Mouse (Mus musculus): ENCODE measurements around the gene Tomm34. TPM values are rescaled to one million over a fixed set of nuclear protein-coding genes. Genes with fewer than 3 reads are reported as not detected.

Tomm34 gene
- polyA plus RNA-seq, 1 experiment from 2014 or later: 43.4 TPM

DNA sequence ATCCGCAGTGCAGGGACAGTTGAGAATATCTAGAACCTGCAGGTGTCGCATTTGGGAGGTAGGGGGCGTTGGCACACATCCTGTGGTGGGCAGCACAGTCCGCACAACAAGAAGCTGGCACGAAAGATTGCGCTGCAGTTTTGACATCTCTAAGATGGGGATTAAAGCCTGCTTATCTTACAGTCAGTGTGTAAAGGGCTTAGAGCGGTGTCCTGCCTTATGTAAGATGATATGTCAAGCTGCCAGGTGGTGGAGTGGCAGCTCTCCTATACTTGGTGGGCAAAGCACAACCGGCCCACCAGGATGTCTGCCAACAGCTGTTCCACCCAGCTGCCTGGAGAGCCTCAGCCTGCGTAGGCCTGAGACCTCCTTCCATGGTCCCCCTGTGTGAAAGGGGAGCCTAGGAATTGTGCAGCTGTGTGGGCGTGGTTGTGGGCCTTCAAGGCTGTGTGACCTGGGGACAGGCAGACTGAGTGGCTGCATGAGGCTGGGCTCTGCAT, 34.4 kb downstream of the Tomm34 start:
- no peak overlapping the region for H3K4me2 ChIP-seq (replicated peaks)
- no peak for ATAC-seq (ENCODE audit: low FRiP score, low read depth)
- no peaks in the 10 kb centered on the region for H3K27me3 ChIP-seq (replicated peaks)
- H3K4me3 ChIP-seq: no peak overlapping the region
- no peaks in the 10 kb centered on the region for H3K4me1 ChIP-seq
- no peak overlapping the region for H3K9ac ChIP-seq
- no peaks in the 10 kb centered on the region for H3K9me3 ChIP-seq
- WGBS: 61% methylated on average over 10 of the region's 10 CpGs
- no peak overlapping the region for H3K27ac ChIP-seq
- no peaks in the 10 kb centered on the region for H3K36me3 ChIP-seq

DNA sequence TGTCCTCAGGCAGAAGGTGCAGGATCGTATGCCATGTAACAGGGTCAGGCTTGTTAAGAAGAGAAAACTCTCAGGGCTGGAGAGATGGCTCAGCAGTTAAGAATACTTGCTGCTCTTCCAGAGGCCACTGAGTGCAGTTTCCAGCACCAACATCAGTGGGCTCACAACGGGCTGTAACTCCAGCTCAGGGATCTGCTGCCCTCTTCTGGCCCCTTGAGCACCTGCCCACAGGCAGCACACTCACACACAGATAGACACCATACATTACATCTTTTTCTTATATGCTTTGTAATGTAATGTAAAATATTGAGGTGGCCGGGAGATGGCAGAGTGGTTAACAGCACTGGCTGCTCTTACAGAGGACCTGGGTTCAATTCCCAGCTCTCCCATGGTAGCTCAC, 38.0 kb downstream of the Tomm34 start:
- H3K9ac ChIP-seq: no peak overlapping the region
- H3K4me3 ChIP-seq: no peak overlapping the region
- no peaks in the 10 kb centered on the region for H3K4me1 ChIP-seq
- no peaks in the 10 kb centered on the region for H3K27me3 ChIP-seq (replicated peaks)
- no peak overlapping the region for H3K27ac ChIP-seq
- H3K4me2 ChIP-seq (replicated peaks): no peak overlapping the region
- H3K36me3 ChIP-seq: no peaks in the 10 kb centered on the region
- no peak for ATAC-seq (ENCODE audit: low FRiP score, low read depth)
- WGBS: 92% methylated on average over 3 of the region's 3 CpGs
- H3K9me3 ChIP-seq: no peaks in the 10 kb centered on the region

DNA sequence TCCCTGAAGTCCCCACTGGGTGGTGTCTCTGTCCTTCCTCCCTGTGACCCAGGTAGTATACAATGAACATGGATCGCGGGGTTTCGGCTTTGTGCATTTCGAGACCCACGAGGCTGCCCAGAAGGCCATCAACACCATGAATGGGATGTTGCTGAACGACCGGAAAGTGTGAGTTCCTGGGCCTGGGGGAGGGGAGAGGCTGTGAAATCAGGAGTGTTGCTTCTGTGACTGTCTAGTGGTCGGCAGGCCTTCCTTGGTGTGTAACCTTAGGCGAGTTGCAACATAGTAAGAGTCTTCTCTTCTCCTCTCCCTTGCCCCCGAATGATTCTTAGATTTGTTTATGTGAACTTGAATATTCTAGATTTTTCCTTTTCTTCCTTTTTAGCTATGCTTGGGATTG, 39.8 kb downstream of the Tomm34 start:
- H3K27ac ChIP-seq: no peak overlapping the region
- H3K4me1 ChIP-seq: no peaks in the 10 kb centered on the region
- H3K4me3 ChIP-seq: no peak overlapping the region
- 70% methylated on average over 10 of the region's 10 CpGs for WGBS
- H3K4me2 ChIP-seq (replicated peaks): no peak overlapping the region
- no peaks in the 10 kb centered on the region for H3K9me3 ChIP-seq
- no peak for ATAC-seq (ENCODE audit: low FRiP score, low read depth)
- no peaks in the 10 kb centered on the region for H3K27me3 ChIP-seq (replicated peaks)
- H3K9ac ChIP-seq: no peak overlapping the region
- H3K36me3 ChIP-seq: no peaks in the 10 kb centered on the region

DNA sequence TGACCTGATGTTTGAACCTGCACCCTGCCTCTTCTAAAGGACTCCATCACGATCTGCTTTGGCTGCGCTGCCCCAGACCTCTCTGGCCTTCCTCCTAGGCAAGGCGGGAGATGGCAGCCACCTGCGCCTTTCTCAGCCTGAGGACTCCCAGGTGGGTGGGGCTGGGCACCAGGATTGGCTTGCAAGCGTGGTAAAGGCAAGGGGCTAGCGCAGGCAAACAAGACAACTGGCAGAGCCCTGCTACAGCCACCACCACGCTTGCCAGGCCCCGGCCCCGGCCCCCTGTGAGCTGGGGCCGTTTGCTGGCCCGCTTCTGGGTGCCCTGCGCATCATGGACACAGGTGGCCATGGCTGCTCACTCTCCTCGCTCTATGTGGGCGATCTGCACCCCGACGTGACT, 45.8 kb downstream of the Tomm34 start, which contains the start of gene Pabpc1l:
TSS of gene Pabpc1l (plus strand) at position 301 of the 400 bp plus-strand sequence.
- WGBS: 85% methylated on average over 16 of the region's 16 CpGs
- H3K4me2 ChIP-seq (replicated peaks): no peak within 1 kb of the TSS
- no peaks in the 10 kb centered on the region for H3K36me3 ChIP-seq
- no peaks in the 10 kb centered on the region for H3K9me3 ChIP-seq
- no peaks in the 10 kb centered on the region for H3K27me3 ChIP-seq (replicated peaks)
- H3K27ac ChIP-seq: no peak within 1 kb of the TSS
- no peak within 1 kb of the TSS for H3K9ac ChIP-seq
- no peaks in the 10 kb centered on the region; the same call in 1 of the 2 replicates for H3K4me1 ChIP-seq
- H3K4me3 ChIP-seq: no peak within 1 kb of the TSS
- ATAC-seq (ENCODE audit: low FRiP score, low read depth): no peak

DNA sequence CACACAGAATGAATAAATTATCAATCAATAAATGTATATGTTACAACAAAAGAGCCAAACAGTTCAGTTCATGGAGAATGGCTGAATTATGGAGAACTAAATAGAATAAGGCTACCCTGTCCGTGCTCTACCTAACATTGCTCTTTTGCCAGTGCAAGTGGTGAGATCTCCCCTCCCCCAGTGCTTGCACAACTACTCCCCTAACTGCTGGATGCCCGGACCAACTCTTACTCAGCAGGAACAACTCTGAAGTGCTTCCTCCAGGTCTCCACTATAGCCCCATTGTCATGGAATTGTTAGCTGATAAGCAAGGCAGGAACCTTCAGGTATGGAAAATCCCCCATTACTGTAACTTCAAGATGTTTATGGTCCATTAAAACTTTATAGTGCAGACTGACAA, 48.9 kb downstream of the Tomm34 start:
- Histone ChIP-seq H3K4me1 (no peaks in the 10 kb centered on the region; the same call in 1 of the 2 replicates), H3K36me3 (peaks cover 29% of the 10 kb centered on the region), H3K4me2 (replicated peaks) (no peak overlapping the region), H3K27ac (no peak overlapping the region), H3K9me3 (no peaks in the 10 kb centered on the region), H3K4me3 (no peak overlapping the region), H3K27me3 (replicated peaks) (no peaks in the 10 kb centered on the region), H3K9ac (no peak overlapping the region)
- no peak for ATAC-seq (ENCODE audit: low FRiP score, low read depth)
- WGBS: 50% methylated on average over 2 of the region's 2 CpGs

DNA sequence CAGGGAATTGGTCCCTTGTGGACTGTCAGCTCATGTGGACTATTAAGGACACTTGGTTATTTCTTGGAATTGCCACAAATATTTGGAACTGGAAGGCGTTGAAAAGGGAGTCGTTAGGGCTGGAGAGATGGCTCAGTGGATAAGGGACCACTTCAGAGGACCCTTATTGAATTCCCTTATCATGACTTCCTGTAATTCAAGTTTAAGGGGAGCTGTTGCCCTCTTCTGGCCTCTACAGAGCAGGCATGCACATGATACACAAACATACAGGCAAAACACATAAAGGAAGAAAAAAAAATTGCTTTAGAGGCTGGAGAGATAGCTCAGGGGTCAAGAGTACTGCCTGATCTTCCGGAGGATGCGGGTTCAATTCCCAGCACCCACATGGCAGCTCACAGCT, 51.0 kb downstream of the Tomm34 start:
- H3K4me2 ChIP-seq (replicated peaks): no peak overlapping the region
- 96% methylated on average over 4 of the region's 4 CpGs for WGBS
- peaks cover 51% of the 10 kb centered on the region for H3K36me3 ChIP-seq

DNA sequence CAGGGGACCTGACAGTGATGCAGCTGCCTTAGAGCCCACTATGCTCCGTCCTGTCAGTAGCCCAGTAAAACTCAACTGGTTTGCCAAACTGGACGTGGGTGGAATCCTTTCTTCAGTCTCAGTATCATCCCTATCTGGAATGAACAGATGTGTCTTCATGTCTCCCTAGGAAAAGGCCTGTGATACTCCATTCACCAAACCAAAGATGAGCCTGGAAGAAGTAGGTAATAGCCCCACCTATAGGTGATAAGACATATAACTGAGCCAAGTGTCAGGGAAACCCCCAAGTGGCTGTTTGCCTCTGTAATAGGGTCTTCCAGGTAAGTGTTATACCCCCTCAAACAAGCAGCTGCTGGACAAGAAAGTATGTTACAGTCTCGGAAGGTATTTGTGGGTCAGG, 52.1 kb downstream of the Tomm34 start:
- no peak overlapping the region for H3K4me3 ChIP-seq
- H3K4me1 ChIP-seq: no peaks in the 10 kb centered on the region; the same call in 1 of the 2 replicates
- H3K9me3 ChIP-seq: no peaks in the 10 kb centered on the region
- H3K9ac ChIP-seq: no peak overlapping the region
- H3K36me3 ChIP-seq: peaks cover 61% of the 10 kb centered on the region
- ATAC-seq (ENCODE audit: low FRiP score, low read depth): no peak
- no peak overlapping the region for H3K4me2 ChIP-seq (replicated peaks)
- H3K27ac ChIP-seq: no peak overlapping the region
- WGBS: 96% methylated on average over 3 of the region's 3 CpGs
- H3K27me3 ChIP-seq (replicated peaks): no peaks in the 10 kb centered on the region

More for the DNA sequence above, 51.0 kb downstream of the Tomm34 start:
- H3K4me1 ChIP-seq: no peaks in the 10 kb centered on the region; the same call in 1 of the 2 replicates
- H3K4me3 ChIP-seq: no peak overlapping the region
- H3K27me3 ChIP-seq (replicated peaks): no peaks in the 10 kb centered on the region
- no peak overlapping the region for H3K27ac ChIP-seq
- no peak overlapping the region for H3K9ac ChIP-seq
- H3K9me3 ChIP-seq: no peaks in the 10 kb centered on the region
- no peak for ATAC-seq (ENCODE audit: low FRiP score, low read depth)

DNA sequence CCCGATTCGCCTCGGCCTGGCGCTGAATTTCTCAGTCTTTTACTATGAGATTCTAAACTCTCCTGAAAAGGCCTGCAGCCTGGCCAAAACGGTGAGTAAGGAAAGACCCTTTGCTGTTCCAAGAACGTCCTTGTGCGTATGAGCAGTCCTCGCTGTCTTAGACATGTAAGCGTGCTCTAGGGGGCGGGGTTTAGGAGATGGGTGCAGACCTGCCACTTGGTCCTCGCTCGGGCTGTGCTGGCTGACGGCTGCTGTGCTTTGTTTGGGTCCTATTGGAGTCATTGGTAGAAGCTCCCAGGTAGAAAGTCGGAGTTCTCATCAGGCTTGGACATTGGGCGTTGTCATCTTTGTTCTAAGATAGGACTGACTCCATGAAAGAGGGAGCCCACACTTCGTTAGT, 55.7 kb downstream of the Tomm34 start:
- Histone ChIP-seq H3K9ac (no peak overlapping the region), H3K9me3 (no peaks in the 10 kb centered on the region), H3K4me1 (no peaks in the 10 kb centered on the region), H3K4me2 (replicated peaks) (no peak overlapping the region), H3K27ac (no peak overlapping the region), H3K4me3 (no peak overlapping the region), H3K36me3 (peaks cover 87% of the 10 kb centered on the region), H3K27me3 (replicated peaks) (no peaks in the 10 kb centered on the region)
- 96% methylated on average over 16 of the region's 16 CpGs for WGBS
- ATAC-seq (ENCODE audit: low FRiP score, low read depth): no peak

DNA sequence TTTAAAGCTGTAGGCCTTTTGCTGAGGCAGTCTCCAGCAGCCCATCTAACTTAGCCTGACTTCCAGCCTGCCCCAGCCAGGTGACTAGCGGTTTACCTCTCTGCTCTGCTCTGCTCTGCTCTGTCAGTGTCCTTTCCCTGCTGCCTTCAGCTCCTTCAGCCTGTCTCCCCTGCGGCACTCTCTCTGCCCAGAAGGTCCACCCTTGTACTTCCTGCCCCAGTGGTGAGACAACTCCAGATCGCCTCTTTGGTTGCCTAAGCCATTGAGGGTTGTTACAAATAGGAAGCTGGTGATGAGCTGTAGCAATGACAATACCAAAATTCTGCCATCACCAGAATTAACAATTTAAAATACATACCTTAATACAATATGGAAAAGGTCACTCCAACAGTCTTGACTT, 60.0 kb downstream of the Tomm34 start:
- Histone ChIP-seq H3K9me3 (no peaks in the 10 kb centered on the region), H3K4me3 (no peak overlapping the region), H3K4me1 (no peaks in the 10 kb centered on the region), H3K27ac (no peak overlapping the region), H3K36me3 (peaks cover 46% of the 10 kb centered on the region), H3K4me2 (replicated peaks) (no peak overlapping the region), H3K9ac (no peak overlapping the region), H3K27me3 (replicated peaks) (no peaks in the 10 kb centered on the region)
- no peak for ATAC-seq (ENCODE audit: low FRiP score, low read depth)
- 96% methylated on average over 3 of the region's 3 CpGs for WGBS

DNA sequence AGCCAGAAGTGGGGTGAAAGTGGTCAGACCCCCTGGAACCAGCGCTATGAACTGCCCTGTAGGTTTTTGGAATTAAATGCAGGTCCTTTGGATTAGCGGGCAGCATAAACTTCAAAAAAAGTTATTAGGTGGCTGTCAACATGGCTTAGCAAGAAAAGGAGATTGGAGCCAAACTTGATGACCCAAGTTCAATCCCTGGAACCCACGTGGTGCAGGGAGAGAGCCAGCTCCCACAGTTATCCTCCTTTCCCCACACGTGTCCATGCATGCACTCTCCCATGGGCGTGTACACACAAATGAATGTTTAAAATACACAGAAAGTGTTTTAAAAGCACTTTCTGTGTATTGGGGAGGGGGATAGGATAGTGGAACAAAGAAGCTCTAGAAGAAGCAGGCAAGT, 60.5 kb downstream of the Tomm34 start:
- no peaks in the 10 kb centered on the region for H3K9me3 ChIP-seq
- H3K4me3 ChIP-seq: no peak overlapping the region
- no peak for ATAC-seq (ENCODE audit: low FRiP score, low read depth)
- no peak overlapping the region for H3K9ac ChIP-seq
- H3K36me3 ChIP-seq: peaks cover 42% of the 10 kb centered on the region
- no peaks in the 10 kb centered on the region for H3K27me3 ChIP-seq (replicated peaks)
- H3K4me2 ChIP-seq (replicated peaks): no peak overlapping the region
- no peak overlapping the region for H3K27ac ChIP-seq
- H3K4me1 ChIP-seq: 0 out of 2 replicates have a peak, but pooled peaks cover 2% of the 10 kb centered on the region
- WGBS: 90% methylated on average over 5 of the region's 5 CpGs

DNA sequence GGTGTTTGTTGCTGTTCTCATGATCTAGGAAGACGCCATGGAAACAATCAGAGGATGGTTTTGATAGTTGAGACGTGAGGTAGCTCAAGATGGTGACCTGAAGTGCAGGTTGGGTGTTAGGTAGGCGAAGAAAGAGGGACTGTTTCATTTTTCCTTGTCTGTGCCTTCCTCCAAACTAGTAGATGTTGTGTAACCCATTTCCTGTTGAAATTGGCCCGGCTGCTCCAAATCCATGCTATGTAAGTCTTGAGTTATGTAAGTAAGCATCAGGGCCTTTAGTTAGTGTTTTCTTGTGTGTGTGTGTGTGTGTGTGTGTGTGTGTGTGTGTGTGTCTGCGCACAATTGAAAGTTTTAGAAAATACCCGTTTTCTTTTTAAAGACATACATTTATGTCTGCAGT, 61.7 kb downstream of the Tomm34 start:
- Histone ChIP-seq H3K4me2 (replicated peaks) (no peak overlapping the region), H3K4me3 (no peak overlapping the region), H3K27me3 (replicated peaks) (no peaks in the 10 kb centered on the region), H3K9ac (no peak overlapping the region), H3K9me3 (no peaks in the 10 kb centered on the region), H3K36me3 (peaks cover 29% of the 10 kb centered on the region), H3K27ac (no peak overlapping the region), H3K4me1 (0 out of 2 replicates have a peak, but pooled peaks cover 3% of the 10 kb centered on the region)
- WGBS: 89% methylated on average over 6 of the region's 6 CpGs
- ATAC-seq (ENCODE audit: low FRiP score, low read depth): no peak

DNA sequence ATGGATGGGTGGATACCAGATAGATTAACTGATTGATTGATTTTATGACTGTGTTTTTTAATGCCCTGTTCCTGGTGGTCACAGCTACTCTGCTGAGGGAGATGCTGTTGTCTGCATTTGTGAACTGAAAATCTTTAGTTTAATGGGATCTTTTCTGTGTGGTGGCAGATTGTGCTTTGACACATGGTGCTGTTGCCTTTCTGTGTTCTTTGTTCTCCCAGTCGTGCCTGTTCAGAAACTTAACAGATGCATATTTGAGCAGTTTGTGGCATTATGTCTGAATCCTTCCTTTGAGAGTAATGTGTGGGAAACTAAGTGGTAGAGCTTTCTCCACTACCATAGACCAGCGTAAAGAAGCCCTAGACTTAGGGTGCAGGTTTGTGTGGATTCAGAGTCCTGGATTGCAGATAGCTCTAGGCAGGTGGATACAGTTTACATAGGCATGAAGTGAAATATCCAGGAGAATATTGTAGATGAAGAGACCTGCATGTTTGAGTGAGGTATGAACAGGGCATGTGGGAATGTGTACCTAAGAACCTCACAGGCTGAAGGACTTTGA, 62.9 kb downstream of the Tomm34 start:
- Histone ChIP-seq H3K4me3 (no peak overlapping the region), H3K27ac (no peak overlapping the region), H3K4me2 (replicated peaks) (no peak overlapping the region), H3K9ac (no peak overlapping the region), H3K27me3 (replicated peaks) (no peaks in the 10 kb centered on the region), H3K9me3 (no peaks in the 10 kb centered on the region), H3K36me3 (peaks cover 20% of the 10 kb centered on the region), H3K4me1 (0 out of 2 replicates have a peak, but pooled peaks cover 3% of the 10 kb centered on the region)
- WGBS: 69% methylated on average over 2 of the region's 2 CpGs
- ATAC-seq (ENCODE audit: low FRiP score, low read depth): no peak

DNA sequence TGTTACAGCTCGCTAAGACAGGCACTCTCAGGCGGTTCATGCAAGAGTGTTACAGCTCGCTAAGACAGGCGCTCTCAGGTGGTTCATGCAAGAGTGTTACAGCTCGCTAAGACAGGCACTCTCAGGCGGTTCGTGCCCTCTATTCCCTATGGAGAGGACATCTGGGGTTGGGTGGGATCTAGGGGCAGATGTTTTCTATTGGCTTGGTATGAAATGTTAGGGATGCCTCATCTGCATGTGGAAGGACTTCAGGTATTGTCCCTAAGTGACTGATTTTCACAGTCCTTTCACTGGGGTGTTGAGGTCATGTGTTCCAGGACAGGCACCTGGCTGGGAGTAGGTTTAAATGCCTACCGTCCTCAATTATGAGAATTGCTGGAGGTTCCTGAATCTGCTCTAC, 63.4 kb downstream of the Tomm34 start:
- no peak overlapping the region for H3K4me2 ChIP-seq (replicated peaks)
- no peaks in the 10 kb centered on the region for H3K27me3 ChIP-seq (replicated peaks)
- no peaks in the 10 kb centered on the region for H3K9me3 ChIP-seq
- 0 out of 2 replicates have a peak, but pooled peaks cover 3% of the 10 kb centered on the region for H3K4me1 ChIP-seq
- H3K4me3 ChIP-seq: no peak overlapping the region
- H3K9ac ChIP-seq: no peak overlapping the region
- H3K27ac ChIP-seq: no peak overlapping the region
- H3K36me3 ChIP-seq: peaks cover 15% of the 10 kb centered on the region
- ATAC-seq (ENCODE audit: low FRiP score, low read depth): no peak
- 93% methylated on average over 8 of the region's 8 CpGs for WGBS
